Mouse (Mus musculus): ENCODE results near the gene Mef2d.

GRCm38 (mm10) chr3:88140903-88141430, 1.2 kb upstream of the Mef2d start:
- TF ChIP-seq POLR2A (IDR thresholded peaks at IDR 0.05; ENCODE audit: borderline replicate concordance, extremely low read depth, insufficient read depth, insufficient read length, poor library complexity, severe bottlenecking) = no peak
- no peak for TF ChIP-seq CTCF (IDR thresholded peaks at IDR 0.05; ENCODE audit: borderline replicate concordance, extremely low read depth, insufficient read depth, insufficient read length)
